Mouse (Mus musculus): Measurements from ENCODE around the gene Ugcg. TPM values are rescaled to one million over a fixed set of nuclear protein-coding genes. Genes with fewer than 3 reads are reported as not detected.
A peak's percentile ranks its signal among the peaks of the same experiment; 100 is the strongest.

Gene Ugcg
- polyA plus RNA-seq, 1 experiment from 2014 or later, result 12.8 TPM

DNA sequence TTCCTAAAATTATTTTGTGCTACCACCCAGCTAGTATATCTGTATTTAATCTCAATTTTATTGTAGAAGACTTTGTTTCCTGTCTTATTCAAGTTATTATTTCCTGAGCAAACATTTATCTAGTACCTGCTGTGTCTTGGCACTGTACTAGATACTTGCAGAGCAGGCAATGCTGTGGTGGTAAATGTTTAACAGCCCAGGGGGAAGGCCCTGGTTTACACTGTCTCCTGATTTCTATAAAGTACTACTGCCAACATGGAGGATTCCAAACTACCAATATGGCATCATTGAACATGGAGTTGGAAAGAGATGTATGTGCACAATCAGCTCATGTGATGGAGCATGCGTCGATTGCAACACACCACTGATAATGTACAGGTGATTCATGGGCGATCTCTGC, 53.2 kb downstream of the Ugcg start:
- H3K27me3 ChIP-seq (ENCODE audit: control insufficient read depth, insufficient read depth, low read length), result no peaks in the 10 kb centered on the region
- H3K4me2 ChIP-seq, result no peak overlapping the region
- no peak overlapping the region for H3K9ac ChIP-seq (ENCODE audit: low read length)
- H3K9me3 ChIP-seq (ENCODE audit: control insufficient read depth, low read length), result no peaks in the 10 kb centered on the region
- 91% methylated on average over 3 of the region's 3 CpGs for WGBS
- no peaks in the 10 kb centered on the region for H3K36me3 ChIP-seq (ENCODE audit: control insufficient read depth, insufficient read depth, low read length)
- no peak for ATAC-seq (ENCODE audit: low FRiP score)
- no peak overlapping the region for H3K27ac ChIP-seq (ENCODE audit: low read depth, low read length)
- H3K4me3 ChIP-seq (ENCODE audit: low read depth, low read length), result no peak overlapping the region
- peak; percentile 47 for DNase-seq (ENCODE audit: low spot score, missing footprints)
- H3K4me1 ChIP-seq (ENCODE audit: control insufficient read depth, insufficient read depth, low read length), result no peaks in the 10 kb centered on the region

- no peaks in the 10 kb centered on the region for H3K36me3 ChIP-seq (ENCODE audit: control insufficient read depth, insufficient read depth, low read length)
- no peaks in the 10 kb centered on the region for H3K27me3 ChIP-seq (ENCODE audit: control insufficient read depth, insufficient read depth, low read length)
- H3K4me1 ChIP-seq (ENCODE audit: control insufficient read depth, insufficient read depth, low read length), result no peaks in the 10 kb centered on the region
- peak; percentile 60 for DNase-seq (ENCODE audit: low spot score, missing footprints)
- H3K9ac ChIP-seq (ENCODE audit: low read length), result no peak overlapping the region
- no peak overlapping the region for H3K27ac ChIP-seq (ENCODE audit: low read depth, low read length)
- 85% methylated on average over 7 of the region's 7 CpGs for WGBS
- no peak overlapping the region for H3K4me3 ChIP-seq (ENCODE audit: low read depth, low read length)
- no peaks in the 10 kb centered on the region for H3K9me3 ChIP-seq (ENCODE audit: control insufficient read depth, low read length)
- no peak for ATAC-seq (ENCODE audit: low FRiP score)
- no peak overlapping the region for H3K4me2 ChIP-seq
Measured at GRCm38 (mm10) chr4:59243802-59244493, 54.9 kb downstream of the Ugcg start.

DNA sequence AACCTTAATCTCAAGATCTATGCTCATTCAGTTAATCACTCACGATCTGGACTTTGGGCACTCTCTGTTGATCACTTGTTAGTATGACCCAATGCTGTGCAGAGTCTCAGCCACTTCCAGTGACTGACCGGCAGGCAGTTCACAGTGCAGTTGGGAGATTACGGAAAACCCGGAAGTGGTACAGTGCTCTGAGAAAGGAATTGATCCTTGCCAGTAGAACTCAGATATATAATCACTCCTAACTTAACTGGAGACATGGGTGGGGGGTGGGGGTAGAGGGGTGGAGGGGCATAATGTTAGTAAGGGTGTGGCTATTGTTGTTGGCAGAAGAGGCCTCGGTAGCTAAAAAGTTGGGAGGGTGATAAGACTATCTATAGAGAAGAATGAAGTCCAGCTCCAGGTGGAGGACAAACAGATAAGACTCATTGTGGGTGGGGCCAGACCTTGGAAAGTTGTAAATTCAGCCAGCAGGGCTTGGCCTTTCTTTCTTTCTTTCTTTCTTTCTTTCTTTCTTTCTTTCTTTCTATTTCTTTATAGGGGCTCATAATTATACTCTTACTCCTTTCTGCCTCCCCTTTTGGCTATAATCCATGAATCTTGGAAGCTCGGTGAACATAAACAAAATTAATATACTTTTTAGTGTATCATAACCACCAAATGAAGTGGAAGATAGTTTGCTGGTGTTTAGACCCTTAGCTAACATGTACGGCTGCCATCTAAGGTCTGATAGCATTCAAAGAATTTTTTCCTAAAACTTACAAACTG, 55.9 kb downstream of the Ugcg start:
- DNase-seq (ENCODE audit: low spot score, missing footprints), result peak; percentile 77
- ATAC-seq (ENCODE audit: low FRiP score), result no peak
- H3K4me1 ChIP-seq (ENCODE audit: control insufficient read depth, insufficient read depth, low read length), result no peaks in the 10 kb centered on the region
- no peaks in the 10 kb centered on the region for H3K36me3 ChIP-seq (ENCODE audit: control insufficient read depth, insufficient read depth, low read length)
- no peak overlapping the region for H3K9ac ChIP-seq (ENCODE audit: low read length)
- H3K27me3 ChIP-seq (ENCODE audit: control insufficient read depth, insufficient read depth, low read length), result no peaks in the 10 kb centered on the region
- H3K4me2 ChIP-seq, result no peak overlapping the region
- no peak overlapping the region for H3K4me3 ChIP-seq (ENCODE audit: low read depth, low read length)
- H3K27ac ChIP-seq (ENCODE audit: low read depth, low read length), result no peak overlapping the region
- H3K9me3 ChIP-seq (ENCODE audit: control insufficient read depth, low read length), result no peaks in the 10 kb centered on the region
- WGBS, result 81% methylated on average over 7 of the region's 7 CpGs

DNA sequence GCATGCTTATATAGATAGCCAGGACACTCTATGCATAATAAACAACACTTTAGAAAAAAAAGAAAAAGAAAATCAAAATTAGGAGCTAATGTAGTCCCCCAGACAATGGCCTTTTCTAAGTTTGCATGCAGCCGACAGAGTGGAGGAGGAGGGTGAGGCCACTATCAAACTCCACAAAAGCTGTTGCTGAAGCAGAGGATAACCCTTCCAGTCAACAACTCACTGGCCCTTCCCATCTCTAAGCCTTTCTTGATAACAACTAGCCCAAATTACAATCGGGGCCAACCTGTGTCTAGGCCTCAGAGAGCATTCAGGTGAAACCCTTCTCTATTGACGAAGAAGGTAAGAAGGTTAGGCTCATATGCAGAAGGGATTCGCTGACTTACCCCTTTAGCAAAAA, 56.7 kb downstream of the Ugcg start:
- ATAC-seq (ENCODE audit: low FRiP score) (no peak), DNase-seq (ENCODE audit: low spot score, missing footprints) (peak; percentile 54)
- Histone ChIP-seq H3K9ac (ENCODE audit: low read length) (no peak overlapping the region), H3K4me2 (no peak overlapping the region), H3K27me3 (ENCODE audit: control insufficient read depth, insufficient read depth, low read length) (no peaks in the 10 kb centered on the region), H3K4me1 (ENCODE audit: control insufficient read depth, insufficient read depth, low read length) (no peaks in the 10 kb centered on the region), H3K9me3 (ENCODE audit: control insufficient read depth, low read length) (no peaks in the 10 kb centered on the region), H3K27ac (ENCODE audit: low read depth, low read length) (no peak overlapping the region), H3K36me3 (ENCODE audit: control insufficient read depth, insufficient read depth, low read length) (no peaks in the 10 kb centered on the region), H3K4me3 (ENCODE audit: low read depth, low read length) (no peak overlapping the region)
- 95% methylated on average over 4 of the region's 4 CpGs for WGBS

DNA sequence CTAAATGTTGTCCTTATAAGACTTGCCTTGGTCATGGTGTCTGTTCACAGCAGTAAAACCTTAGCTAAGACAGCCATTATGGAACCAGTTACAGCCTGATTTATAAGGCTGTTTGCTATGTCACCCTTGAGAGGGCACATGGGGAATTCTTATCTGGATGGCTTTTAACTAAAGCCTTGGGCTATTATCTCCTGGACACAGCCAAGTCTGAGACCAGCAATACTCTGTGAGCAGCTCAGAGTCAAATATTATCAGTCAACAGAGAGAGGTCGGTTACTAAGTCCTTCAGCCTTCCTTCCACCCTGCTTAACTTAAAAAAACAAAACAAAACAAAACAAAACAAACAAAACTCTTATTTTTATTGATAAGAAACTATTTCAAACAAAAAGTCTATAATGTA, 58.5 kb downstream of the Ugcg start:
- H3K9me3 ChIP-seq (ENCODE audit: control insufficient read depth, low read length), result no peaks in the 10 kb centered on the region
- no peak for ATAC-seq (ENCODE audit: low FRiP score)
- no peak overlapping the region for H3K27ac ChIP-seq (ENCODE audit: low read depth, low read length)
- no peaks in the 10 kb centered on the region for H3K27me3 ChIP-seq (ENCODE audit: control insufficient read depth, insufficient read depth, low read length)
- DNase-seq (ENCODE audit: low spot score, missing footprints), result peak; percentile 54
- no peak overlapping the region for H3K4me3 ChIP-seq (ENCODE audit: low read depth, low read length)
- H3K4me1 ChIP-seq (ENCODE audit: control insufficient read depth, insufficient read depth, low read length), result no peaks in the 10 kb centered on the region
- H3K9ac ChIP-seq (ENCODE audit: low read length), result no peak overlapping the region
- no peak overlapping the region for H3K4me2 ChIP-seq
- WGBS, result 68% methylated on average over 1 of the region's 1 CpGs
- H3K36me3 ChIP-seq (ENCODE audit: control insufficient read depth, insufficient read depth, low read length), result no peaks in the 10 kb centered on the region

- Histone ChIP-seq H3K27me3 (ENCODE audit: control insufficient read depth, insufficient read depth, low read length) (no peaks in the 10 kb centered on the region), H3K27ac (ENCODE audit: low read depth, low read length) (no peak overlapping the region), H3K4me3 (ENCODE audit: low read depth, low read length) (no peak overlapping the region), H3K9ac (ENCODE audit: low read length) (no peak overlapping the region), H3K4me2 (no peak overlapping the region), H3K4me1 (ENCODE audit: control insufficient read depth, insufficient read depth, low read length) (no peaks in the 10 kb centered on the region), H3K36me3 (ENCODE audit: control insufficient read depth, insufficient read depth, low read length) (no peaks in the 10 kb centered on the region), H3K9me3 (ENCODE audit: control insufficient read depth, low read length) (no peaks in the 10 kb centered on the region)
- ATAC-seq (ENCODE audit: low FRiP score) (no peak), DNase-seq (ENCODE audit: low spot score, missing footprints) (peak; percentile 17)
Measured at GRCm38 (mm10) chr4:59248035-59248434, 59.0 kb downstream of the Ugcg start.

DNA sequence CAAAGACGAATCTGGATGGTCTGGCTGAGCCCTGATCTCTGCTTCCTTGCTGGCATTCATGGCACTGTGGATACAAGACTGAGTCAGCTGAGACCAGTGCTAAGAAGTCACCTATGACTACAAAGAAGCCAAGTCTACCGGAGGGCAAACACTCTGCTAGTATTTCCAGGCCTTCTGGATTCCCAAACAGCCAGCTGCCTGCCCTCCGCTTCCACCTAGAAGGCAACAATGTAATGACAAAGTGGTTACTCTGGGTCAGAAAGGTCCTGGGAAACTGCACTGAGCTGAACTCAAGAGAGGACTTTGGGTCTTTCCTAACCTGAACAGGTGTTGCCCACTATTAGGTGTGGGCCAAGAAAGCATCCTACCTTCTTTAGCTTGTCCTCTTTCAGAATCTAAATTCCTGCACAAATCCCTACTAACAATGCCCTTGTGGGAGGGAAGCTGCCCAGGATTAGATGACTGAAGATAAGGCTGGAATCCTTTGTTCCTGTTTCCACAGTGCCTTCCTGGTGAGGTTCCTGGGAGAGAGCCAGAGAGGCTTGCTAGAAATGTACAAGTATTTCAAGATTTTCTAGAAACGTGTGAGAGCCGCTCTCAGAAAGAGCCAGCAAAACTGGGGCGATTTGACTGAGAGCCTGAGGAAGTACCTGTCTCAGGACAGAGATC, 63.5 kb downstream of the Ugcg start:
- no peaks in the 10 kb centered on the region for H3K36me3 ChIP-seq (ENCODE audit: control insufficient read depth, insufficient read depth, low read length)
- WGBS, result 78% methylated on average over 6 of the region's 6 CpGs
- 0 out of 2 replicates have a peak, but pooled peaks cover 2% of the 10 kb centered on the region for H3K27me3 ChIP-seq (ENCODE audit: control insufficient read depth, insufficient read depth, low read length)
- no peak overlapping the region for H3K9ac ChIP-seq (ENCODE audit: low read length)
- H3K4me2 ChIP-seq, result no peak overlapping the region
- no peaks in the 10 kb centered on the region for H3K4me1 ChIP-seq (ENCODE audit: control insufficient read depth, insufficient read depth, low read length)
- no peak overlapping the region for H3K4me3 ChIP-seq (ENCODE audit: low read depth, low read length)
- no peak for ATAC-seq (ENCODE audit: low FRiP score)
- H3K27ac ChIP-seq (ENCODE audit: low read depth, low read length), result no peak overlapping the region
- DNase-seq (ENCODE audit: low spot score, missing footprints), result peak; percentile 37
- H3K9me3 ChIP-seq (ENCODE audit: control insufficient read depth, low read length), result no peaks in the 10 kb centered on the region

- Histone ChIP-seq H3K4me3 (ENCODE audit: low read depth, low read length) (no peak overlapping the region), H3K4me2 (no peak overlapping the region), H3K27ac (ENCODE audit: low read depth, low read length) (no peak overlapping the region), H3K9ac (ENCODE audit: low read length) (no peak overlapping the region), H3K36me3 (ENCODE audit: control insufficient read depth, insufficient read depth, low read length) (no peaks in the 10 kb centered on the region), H3K27me3 (ENCODE audit: control insufficient read depth, insufficient read depth, low read length) (0 out of 2 replicates have a peak, but pooled peaks cover 2% of the 10 kb centered on the region), H3K4me1 (ENCODE audit: control insufficient read depth, insufficient read depth, low read length) (no peaks in the 10 kb centered on the region), H3K9me3 (ENCODE audit: control insufficient read depth, low read length) (no peaks in the 10 kb centered on the region)
- peak; percentile 59 for DNase-seq (ENCODE audit: low spot score, missing footprints)
- WGBS, result 91% methylated on average over 5 of the region's 5 CpGs
- ATAC-seq (ENCODE audit: low FRiP score), result no peak
Measured at GRCm38 (mm10) chr4:59253055-59253434, 64.0 kb downstream of the Ugcg start.

DNA sequence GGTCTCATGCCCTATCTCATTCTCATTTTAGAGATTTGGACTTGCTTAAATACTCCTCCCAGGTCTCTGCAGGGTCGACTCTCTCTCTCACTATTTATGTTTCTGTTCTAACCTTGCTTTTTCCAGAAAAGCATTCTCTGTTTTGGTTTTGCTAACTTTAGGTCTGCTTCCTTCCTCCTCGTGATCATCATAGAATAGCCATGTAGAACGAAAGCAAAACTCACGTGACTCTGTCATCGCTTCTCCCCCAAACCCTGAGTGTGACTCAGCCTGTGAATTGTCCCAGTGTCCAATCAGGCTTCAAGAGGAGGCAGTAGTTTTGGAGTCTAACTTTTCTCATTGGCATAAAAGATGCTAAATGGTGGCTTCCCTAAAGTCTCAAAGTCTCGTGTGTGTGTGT, 65.3 kb downstream of the Ugcg start:
- no peaks in the 10 kb centered on the region for H3K9me3 ChIP-seq (ENCODE audit: control insufficient read depth, low read length)
- H3K27ac ChIP-seq (ENCODE audit: low read depth, low read length), result no peak overlapping the region
- no peak overlapping the region for H3K9ac ChIP-seq (ENCODE audit: low read length)
- no peak overlapping the region for H3K4me3 ChIP-seq (ENCODE audit: low read depth, low read length)
- no peak overlapping the region for H3K4me2 ChIP-seq
- ATAC-seq (ENCODE audit: low FRiP score) (no peak), DNase-seq (ENCODE audit: low spot score, missing footprints) (no peak)
- H3K27me3 ChIP-seq (ENCODE audit: control insufficient read depth, insufficient read depth, low read length), result peaks cover 2% of the 10 kb centered on the region; the same call in 1 of the 2 replicates
- no peaks in the 10 kb centered on the region for H3K36me3 ChIP-seq (ENCODE audit: control insufficient read depth, insufficient read depth, low read length)
- WGBS, result 90% methylated on average over 6 of the region's 6 CpGs
- H3K4me1 ChIP-seq (ENCODE audit: control insufficient read depth, insufficient read depth, low read length), result no peaks in the 10 kb centered on the region
